Mouse (Mus musculus) testis, adult 2 months (tissue): ENCODE data around the gene 9130213A22Rik.

ENCODE experiments used
- CTCF ChIP-seq: fragments of 200-500 bp; IDR thresholded peaks from 2 replicates; pipeline ENCODE4 v1.5.1; 2012; ENCODE audit warnings: low read depth, mild to moderate bottlenecking, inconsistent platforms, low read length, moderate library complexity; ENCODE audit not compliant: control insufficient read depth, insufficient read depth, insufficient replicate concordance
- POLR2A ChIP-seq: fragments of 200-500 bp; IDR thresholded peaks from 2 replicates; pipeline ENCODE4 v1.6.1; 2012; ENCODE audit warnings: low read depth, mild to moderate bottlenecking, inconsistent platforms, low read length, moderate library complexity; ENCODE audit not compliant: control insufficient read depth

DNA sequence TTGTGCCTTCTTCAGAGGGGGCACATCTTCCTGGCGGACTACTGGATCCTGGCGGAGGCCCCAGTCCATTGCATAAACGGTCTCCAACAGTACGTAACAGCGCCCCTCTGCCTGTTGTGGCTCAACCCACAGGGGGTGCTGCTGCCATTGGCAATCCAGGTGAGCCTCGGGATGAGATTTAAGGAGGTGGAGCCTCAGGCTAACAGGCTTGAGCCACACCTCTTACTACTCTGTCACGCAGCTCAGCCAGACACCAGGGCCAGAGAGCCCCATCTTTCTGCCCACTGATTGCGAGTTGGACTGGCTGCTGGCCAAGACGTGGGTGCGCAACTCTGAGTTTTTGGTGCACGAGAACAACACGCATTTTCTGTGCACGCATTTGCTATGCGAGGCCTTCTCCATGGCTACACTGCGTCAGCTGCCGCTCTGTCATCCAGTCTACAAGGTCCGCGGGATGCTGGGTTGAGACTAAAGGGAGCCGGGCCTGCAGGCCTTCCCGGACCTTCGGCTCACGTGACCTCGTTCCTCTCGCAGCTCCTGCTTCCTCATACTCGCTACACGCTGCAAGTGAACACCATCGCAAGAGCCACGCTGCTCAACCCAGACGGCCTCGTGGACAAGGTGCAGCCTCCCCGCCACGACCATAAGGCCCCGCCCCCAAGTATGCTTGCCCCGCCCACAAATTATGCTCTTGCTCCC, 11.7 kb upstream of the 9130213A22Rik start:
- peak; percentile 2; the same call in 1 of the 2 replicates for TF ChIP-seq CTCF
- TF ChIP-seq POLR2A, result peak; percentile 21; the same call in 1 of the 2 replicates
